Mouse (Mus musculus): ENCODE data around the gene Tspan15. TPM values are rescaled to one million over a fixed set of nuclear protein-coding genes. Genes with fewer than 3 reads are reported as not detected.

The Tspan15 gene
- total RNA-seq, 2 experiments from 2014 or later, result 0.18 to 0.20 TPM

GRCm38 (mm10) chr10:62135696-62136470 lies 95.2 kb downstream of the Tspan15 start:
- ATAC-seq (ENCODE audit: poor library complexity, severe bottlenecking), result no peak

Other genes starting within 250 kb of the Tspan15 start
- not detected in 2 replicates for gene Neurog3, start 98.2 kb downstream of the Tspan15 start, total RNA-seq (2015)
- gene Neurog3, start 98.2 kb downstream of the Tspan15 start, total RNA-seq (2017), result not detected in 2 replicates
- not detected in 2 replicates for gene Fam241b, start 87.3 kb downstream of the Tspan15 start, total RNA-seq (2015)
- gene Fam241b, start 87.3 kb downstream of the Tspan15 start, total RNA-seq (2017), result not detected in 2 replicates
- not detected in 2 replicates for gene Tacr2, start 21.2 kb upstream of the Tspan15 start, total RNA-seq (2015)
- gene Tacr2, start 21.2 kb upstream of the Tspan15 start, total RNA-seq (2017), result not detected in 2 replicates
- 17.9 and 18.8 TPM in 2 replicates for gene Hk1, start 148.7 kb upstream of the Tspan15 start, total RNA-seq (2015)
- gene Hk1, start 148.7 kb upstream of the Tspan15 start, total RNA-seq (2017), result 39.7 and 49.7 TPM in 2 replicates
- not detected in 2 replicates for gene Hkdc1, start 191.2 kb upstream of the Tspan15 start, total RNA-seq (2015)
- gene Hkdc1, start 191.2 kb upstream of the Tspan15 start, total RNA-seq (2017), result not detected in 2 replicates
- not detected in 2 replicates for gene 4930507D05Rik, start 218.2 kb upstream of the Tspan15 start, total RNA-seq (2015)
- 0.69 TPM in 1 of 2 replicates, not detected in the other for gene 4930507D05Rik, start 218.2 kb upstream of the Tspan15 start, total RNA-seq (2017)
- 14.9 and 20.5 TPM in 2 replicates for gene Supv3l1, start 218.5 kb upstream of the Tspan15 start, total RNA-seq (2015)
- 19.5 and 20.7 TPM in 2 replicates for gene Supv3l1, start 218.5 kb upstream of the Tspan15 start, total RNA-seq (2017)

Data from megakaryocyte, adult 5-6 weeks (primary cell).